Mouse (Mus musculus) WW6 (cell line): ENCODE data around the gene Exoc8.

Source experiments
- DNase-seq: peaks from one replicate; pipeline ENCODE4 v3.0.0-alpha.2; 2013; ENCODE audit warnings: low read depth, low spot score

Gene Exoc8

GRCm38 (mm10) chr8:124897386-124898250 is at the start of gene Exoc8, which contains the start of gene Sprtn:
Gene Exoc8, minus strand, starts transcription at chr8:124897705.
Gene Sprtn, plus strand, starts transcription at chr8:124897886.
- DNase-seq: peak; percentile 96

DNA sequence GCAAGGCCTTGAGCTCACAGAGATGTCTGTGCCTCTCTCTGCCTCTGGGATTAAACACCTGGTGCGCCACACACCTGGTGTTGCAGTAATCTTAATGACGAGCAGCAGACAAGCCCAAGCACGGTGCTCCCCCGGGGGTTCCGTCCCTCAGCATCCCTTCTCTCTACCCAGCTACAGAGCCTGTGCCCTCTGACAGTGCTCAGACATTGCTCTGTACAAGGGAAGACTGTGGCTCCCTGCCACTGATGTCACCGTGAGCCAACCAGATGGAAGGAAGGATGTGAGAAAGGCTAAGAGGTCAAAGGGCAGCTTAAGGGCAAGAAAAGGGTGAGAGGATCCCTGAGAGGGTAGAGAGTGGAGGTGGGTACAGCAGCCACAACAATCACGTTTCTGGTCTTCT is 46.9 kb upstream of the Exoc8 start:
- DNase-seq: no peak

DNA sequence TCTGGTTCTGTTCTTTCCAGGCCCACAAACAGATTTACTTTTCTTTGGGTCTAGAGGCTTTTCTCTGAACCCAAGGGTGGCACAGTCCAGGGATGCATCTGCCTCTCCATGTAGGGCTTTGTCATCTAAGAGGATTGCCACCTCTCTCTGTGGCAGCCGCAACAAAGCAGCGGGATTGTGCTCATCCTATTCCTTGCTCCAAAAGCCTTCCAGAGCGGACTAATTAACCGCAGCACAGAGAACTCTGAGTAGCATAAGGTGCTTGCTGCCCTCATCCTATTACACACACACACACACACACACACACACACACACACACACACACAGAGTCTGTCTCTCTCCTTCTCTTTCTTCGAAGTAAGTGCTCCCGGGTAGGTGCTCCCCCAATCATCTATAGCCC is 46.3 kb upstream of the Exoc8 start:
- no peak for DNase-seq

- no peak for DNase-seq
These were observed 39.8 kb upstream of the Exoc8 start for GRCm38 (mm10) chr8:124937293-124937692.

- no peak for DNase-seq
These were observed 39.2 kb upstream of the Exoc8 start for GRCm38 (mm10) chr8:124936699-124937098.

- DNase-seq: no peak
These were observed 37.6 kb upstream of the Exoc8 start for GRCm38 (mm10) chr8:124935116-124935515.

DNA sequence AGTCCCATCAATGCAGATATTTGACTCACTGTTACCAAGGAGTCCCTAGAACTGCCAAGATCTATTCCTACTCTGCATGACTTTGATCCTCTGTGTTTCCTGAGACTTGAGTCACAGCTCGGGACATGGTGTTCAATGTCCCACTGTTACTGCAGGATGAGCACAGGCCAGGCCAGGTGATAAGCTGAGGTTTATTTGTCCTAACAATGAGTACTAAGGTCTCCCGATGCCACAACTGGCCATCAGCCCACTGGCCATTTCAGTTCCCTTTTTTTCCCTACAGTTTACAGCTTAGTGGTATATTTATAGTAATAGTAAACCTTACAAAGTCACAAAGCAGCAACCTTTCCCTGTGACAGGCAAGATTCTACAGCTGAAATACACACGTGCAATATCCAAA is 34.9 kb upstream of the Exoc8 start:
- DNase-seq: no peak

DNA sequence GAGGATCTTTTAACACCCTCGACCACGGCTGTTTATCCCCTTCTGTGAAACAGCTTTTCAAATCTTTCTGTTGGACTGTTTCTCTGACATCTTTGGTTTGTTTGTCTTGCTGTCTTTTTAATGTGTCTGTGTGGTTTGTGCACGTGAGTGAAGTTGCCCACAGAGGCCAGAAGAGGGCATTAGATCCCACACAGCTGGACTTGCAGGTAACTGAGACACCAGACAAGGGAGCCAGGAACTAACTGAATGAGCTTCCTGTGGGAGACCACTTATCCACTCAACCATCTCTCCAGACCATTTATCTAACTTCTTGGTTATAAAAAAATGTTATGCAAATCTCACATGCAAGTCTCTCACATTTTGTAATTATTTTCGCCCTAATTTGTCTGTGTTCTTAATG is 33.1 kb upstream of the Exoc8 start:
- DNase-seq: no peak

DNA sequence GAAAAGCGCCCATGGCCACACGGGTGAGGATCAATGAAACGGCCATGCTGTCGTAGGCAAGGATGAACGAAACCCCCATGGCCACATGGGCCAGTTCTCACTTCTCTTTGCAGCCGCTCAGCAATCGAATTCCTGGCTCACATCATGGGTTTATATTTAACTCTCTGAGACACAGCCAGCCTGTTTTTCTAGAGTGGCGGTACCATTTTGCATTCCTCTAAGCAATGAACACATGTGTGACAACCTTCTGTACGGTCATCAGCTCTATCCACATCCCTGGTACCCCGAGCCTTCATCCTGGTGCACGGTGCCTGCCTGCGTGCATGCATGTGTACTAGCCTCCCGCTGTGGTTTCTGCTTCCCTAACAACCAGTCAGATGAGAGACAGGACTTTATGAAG is 32.6 kb upstream of the Exoc8 start:
- no peak for DNase-seq

DNA sequence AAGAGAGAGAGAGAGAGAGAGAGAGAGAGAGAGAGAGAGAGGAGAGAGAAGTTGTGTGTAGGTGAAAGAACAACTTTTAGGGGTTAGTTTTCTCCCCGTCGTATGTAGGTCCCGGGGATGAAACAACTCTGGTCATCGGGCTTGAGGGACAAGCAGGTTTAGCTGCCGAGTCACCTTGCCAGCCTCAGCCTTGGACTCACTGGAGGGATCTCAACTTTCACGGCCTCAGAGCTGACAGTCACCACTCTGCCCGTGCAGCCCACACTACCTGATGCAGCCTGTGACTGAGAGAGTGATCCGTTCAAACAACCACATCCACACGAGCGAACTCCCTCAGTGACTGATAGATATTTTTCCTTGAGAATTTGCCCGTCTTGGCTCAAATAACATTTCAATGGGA is 31.5 kb upstream of the Exoc8 start:
- DNase-seq: no peak

GRCm38 (mm10) chr8:124926351-124926771 is 28.9 kb upstream of the Exoc8 start:
- DNase-seq: no peak

GRCm38 (mm10) chr8:124925544-124926266 is 28.2 kb upstream of the Exoc8 start:
- no peak for DNase-seq

- no peak for DNase-seq
These were observed 26.6 kb upstream of the Exoc8 start for GRCm38 (mm10) chr8:124923971-124924652.

- no peak for DNase-seq
These were observed 25.1 kb upstream of the Exoc8 start for GRCm38 (mm10) chr8:124922490-124923089.

DNA sequence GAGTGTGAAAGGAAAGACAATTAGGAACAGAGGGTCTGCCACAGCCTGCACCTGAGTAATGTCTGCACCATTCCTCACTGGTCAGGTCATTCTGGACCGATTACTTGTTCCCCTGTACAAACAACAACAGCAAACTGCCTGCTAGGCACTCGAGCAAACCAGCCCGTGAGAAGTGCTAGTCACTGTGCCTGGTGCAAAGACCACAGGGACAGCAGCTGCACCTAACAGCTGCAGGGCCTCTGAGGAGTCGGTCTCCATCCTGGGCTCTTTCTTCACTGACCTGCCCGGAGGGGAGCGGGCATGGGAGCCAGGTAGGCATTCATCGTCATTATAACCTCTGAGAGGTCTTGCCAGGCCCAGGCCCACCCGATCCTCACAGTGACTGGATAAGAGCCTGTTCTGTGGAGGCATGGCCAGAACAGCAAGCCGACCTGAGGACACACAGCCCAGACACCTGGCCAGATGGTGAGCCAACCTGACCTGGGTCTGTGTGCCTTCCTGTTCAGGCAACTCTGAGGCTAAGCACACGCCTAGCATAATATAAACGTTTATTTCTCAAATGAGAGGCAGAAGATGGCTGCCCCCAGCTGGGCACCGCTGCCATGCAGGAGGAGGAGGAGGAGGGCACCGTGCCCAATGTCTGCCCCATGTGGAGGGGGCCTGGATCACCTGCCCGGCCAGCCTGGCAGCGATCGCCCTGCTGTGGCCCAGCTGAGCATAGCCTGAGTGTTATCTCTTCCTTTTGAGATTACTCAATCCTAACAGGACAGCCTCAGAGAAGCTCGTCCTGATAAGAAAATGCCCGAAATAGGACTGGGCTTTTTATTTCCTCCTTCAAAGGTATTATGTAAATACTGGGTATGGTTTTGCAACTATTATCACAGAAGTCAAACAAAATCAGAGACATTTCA is 24.1 kb upstream of the Exoc8 start:
- no peak for DNase-seq

- no peak for DNase-seq
These were observed 20.4 kb upstream of the Exoc8 start for GRCm38 (mm10) chr8:124917741-124918484.

- DNase-seq: no peak
These were observed 16.6 kb upstream of the Exoc8 start for GRCm38 (mm10) chr8:124914061-124914460.

DNA sequence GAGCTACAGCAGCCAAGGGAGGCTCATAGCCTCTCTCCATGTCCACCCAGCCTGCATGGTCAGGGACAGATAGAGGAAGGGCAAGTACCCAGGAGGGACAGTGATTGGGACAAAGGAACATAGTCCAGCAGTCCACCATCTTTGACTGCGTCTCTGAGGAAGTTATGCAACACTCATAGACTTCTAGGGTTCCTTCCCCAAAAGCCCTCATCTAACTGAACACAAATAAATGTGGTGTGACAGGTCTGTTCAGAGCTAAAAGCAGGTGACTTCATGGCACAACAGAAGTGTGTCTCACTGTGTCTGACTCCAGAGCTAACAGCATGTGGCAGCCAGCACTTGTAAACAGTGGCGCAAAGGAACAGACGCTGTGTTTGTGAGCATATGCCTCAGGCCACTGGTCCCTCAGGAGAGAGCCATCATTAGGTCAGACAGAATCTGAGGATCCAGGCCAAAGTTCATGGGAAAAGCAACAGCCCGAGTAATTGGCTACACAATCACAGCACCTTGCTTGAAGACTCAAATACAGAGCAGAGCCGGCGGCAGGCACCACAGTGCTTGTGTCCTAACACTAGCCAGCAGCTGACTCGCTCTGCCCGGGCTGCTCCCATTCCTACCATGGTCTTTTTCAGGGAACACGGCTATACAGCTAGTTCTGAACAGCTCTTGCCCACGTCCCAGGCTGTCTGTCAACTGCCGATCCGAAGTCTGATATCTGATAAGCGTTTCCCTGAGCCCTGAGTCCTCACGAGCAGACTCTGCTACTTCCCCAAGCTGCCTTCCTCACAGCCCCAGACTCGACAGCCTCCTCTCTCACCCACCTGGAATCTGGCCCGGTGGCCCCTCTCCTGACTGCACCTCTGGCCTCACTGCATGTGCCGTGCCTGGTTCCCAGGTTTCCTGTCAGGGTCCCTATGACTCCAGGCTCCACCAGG is 14.7 kb upstream of the Exoc8 start:
- DNase-seq: no peak

GRCm38 (mm10) chr8:124910349-124910748 is 12.8 kb upstream of the Exoc8 start:
- DNase-seq: no peak
